Mouse (Mus musculus): Measurements from ENCODE around the gene Rpn1. TPM values are rescaled to one million over a fixed set of nuclear protein-coding genes. Genes with fewer than 3 reads are reported as not detected.

The Rpn1 gene
- polyA plus RNA-seq, 1 experiment from 2014 or later = 462 TPM

Small RNAs within 50 kb of the gene (microRNA-seq; reads per million reads assigned to microRNA genes)
- not detected for gene Mir6376

Other genes with a start within 250 kb of the Rpn1 start
- 3.7 and 4.1 TPM in 2 replicates for gene Gm45140, start 248.7 kb upstream of the Rpn1 start, polyA plus RNA-seq (2015; fragmentation: Nextera tagmentation; extraction: Ambion mirVana)
- 42.5 and 50.5 TPM in 2 replicates for gene Isy1, start 245.7 kb upstream of the Rpn1 start, polyA plus RNA-seq (2015; fragmentation: Nextera tagmentation; extraction: Ambion mirVana)
- 831 and 949 TPM in 2 replicates for gene Cnbp, start 233.4 kb upstream of the Rpn1 start, polyA plus RNA-seq (2015; fragmentation: Nextera tagmentation; extraction: Ambion mirVana)
- 162 and 166 TPM in 2 replicates for gene Copg1, start 196.7 kb upstream of the Rpn1 start, polyA plus RNA-seq (2015; fragmentation: Nextera tagmentation; extraction: Ambion mirVana)
- gene Hmces, start 170.5 kb upstream of the Rpn1 start, polyA plus RNA-seq (2015; fragmentation: Nextera tagmentation; extraction: Ambion mirVana) = 31.6 and 35.6 TPM in 2 replicates
- 2.4 and 4.1 TPM in 2 replicates for gene H1fx, start 102.8 kb upstream of the Rpn1 start, polyA plus RNA-seq (2015; fragmentation: Nextera tagmentation; extraction: Ambion mirVana)
- 286 and 289 TPM in 2 replicates for gene Rab7, start 39.2 kb upstream of the Rpn1 start, polyA plus RNA-seq (2015; fragmentation: Nextera tagmentation; extraction: Ambion mirVana)
- 4.2 and 4.7 TPM in 2 replicates for gene Gata2, start 109.4 kb downstream of the Rpn1 start, polyA plus RNA-seq (2015; fragmentation: Nextera tagmentation; extraction: Ambion mirVana)
- not detected in 2 replicates for gene Dnajb8, start 137.8 kb downstream of the Rpn1 start, polyA plus RNA-seq (2015; fragmentation: Nextera tagmentation; extraction: Ambion mirVana)